Mouse (Mus musculus) megakaryocyte, embryonic 14.5 days (primary cell): Measurements from ENCODE around the gene Cdadc1.

Experiments
- FLI1 ChIP-seq: IDR thresholded peaks from 2 replicates; pipeline ENCODE4 v1.6.1; 2012; ENCODE audit warnings: low read length, inconsistent platforms, mixed read lengths
- GATA1 ChIP-seq: IDR thresholded peaks from 3 replicates; pipeline ENCODE4 v1.6.1; 2012; ENCODE audit warnings: mixed read lengths, low read length, inconsistent platforms, borderline replicate concordance

DNA sequence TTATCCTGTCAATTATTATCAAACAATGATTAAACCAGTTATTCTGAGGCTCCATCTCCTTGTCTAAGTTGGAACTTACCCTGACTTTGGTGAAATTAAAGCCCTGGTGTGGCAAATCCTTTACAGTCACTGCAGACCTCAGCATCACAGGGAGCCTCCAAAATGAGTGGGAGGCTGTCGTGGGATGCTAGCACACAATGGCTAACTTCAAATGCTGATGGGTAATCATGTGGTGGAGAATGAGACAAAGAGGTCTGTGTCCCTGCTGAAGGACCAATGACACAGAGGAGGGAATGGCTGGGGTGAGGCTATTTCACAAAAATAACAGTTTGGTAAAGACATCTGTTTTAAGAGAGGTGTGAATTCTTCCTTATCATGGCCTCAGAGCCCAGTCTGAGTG is 39.9 kb downstream of the Cdadc1 start:
- TF ChIP-seq FLI1 (no peak), GATA1 (no peak)
